Mouse (Mus musculus) ES-Bruce4 (cell line): ENCODE results near the gene Prdm11.

Experiments
- CTCF ChIP-seq: IDR thresholded peaks from one replicate; pipeline ENCODE4 v1.8.1; 2011; ENCODE audit warnings: low read depth, low read length
- EP300 ChIP-seq: IDR thresholded peaks from 2 replicates; pipeline ENCODE4 v1.6.1; 2011; ENCODE audit warnings: low read depth, low read length; ENCODE audit not compliant: insufficient read depth
- POLR2A ChIP-seq: IDR thresholded peaks from one replicate; pipeline ENCODE4 v1.8.1; 2011; ENCODE audit warnings: low read length; ENCODE audit not compliant: insufficient read depth

DNA sequence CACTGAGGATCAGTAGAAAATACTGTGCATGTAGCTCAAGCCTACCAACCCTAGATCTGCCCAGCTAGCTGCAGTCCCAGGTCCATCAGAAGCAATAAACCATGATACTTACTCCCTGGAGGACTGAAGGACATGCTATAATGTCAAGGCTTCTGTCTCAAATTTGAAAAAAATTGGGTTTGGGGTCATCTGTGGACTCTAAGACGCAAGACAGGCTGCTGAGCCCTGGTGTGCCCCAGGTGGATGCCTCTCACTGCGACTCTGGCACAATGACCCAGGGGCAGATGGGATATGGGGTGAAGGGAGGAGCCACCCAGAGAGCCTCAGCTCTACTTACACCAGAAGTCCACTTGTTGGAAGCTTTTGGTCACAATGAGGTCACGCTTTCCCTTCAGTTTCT lies 33.0 kb downstream of the Prdm11 start:
- no peak for TF ChIP-seq CTCF
- TF ChIP-seq EP300 = no peak
- TF ChIP-seq POLR2A = no peak
